Mouse (Mus musculus) adrenal gland, postnatal 25 days (tissue): Measurements from ENCODE around the gene Ablim2. TPM values are rescaled to one million over a fixed set of nuclear protein-coding genes. Genes with fewer than 3 reads are reported as not detected.

ENCODE experiments used
- DNase-seq: peaks from one replicate; pipeline ENCODE4 v3.0.0; 2021; ENCODE audit warnings: mixed read lengths
- long read RNA-seq: library from polyadenylated mRNA; stranded (forward); transcript quantifications from one replicate; pipeline ENCODE4 v2.0.0, GENCODE M21; 2021
- total RNA-seq: library from RNA; stranded (reverse); gene quantifications from 2 replicates; pipeline ENCODE4 v1.2.3, GENCODE M21; 2021

Gene Ablim2
- total RNA-seq, result 6.0 and 7.8 TPM in 2 replicates
- long read RNA-seq, partial matches to known transcripts, result 0 of 3 reads
- long read RNA-seq, other reads (novel, unspliced or antisense), result 3 of 3 reads

- DNase-seq, result peak; percentile 92
These were observed at the start of gene Ablim2 for GRCm38 (mm10) chr5:35757639-35758001. TSS of gene Ablim2 (plus strand) at chr5:35757880.

- peak; percentile 44 for DNase-seq
These were observed 47.2 kb upstream of the Ablim2 start for GRCm38 (mm10) chr5:35710481-35710880.

DNA sequence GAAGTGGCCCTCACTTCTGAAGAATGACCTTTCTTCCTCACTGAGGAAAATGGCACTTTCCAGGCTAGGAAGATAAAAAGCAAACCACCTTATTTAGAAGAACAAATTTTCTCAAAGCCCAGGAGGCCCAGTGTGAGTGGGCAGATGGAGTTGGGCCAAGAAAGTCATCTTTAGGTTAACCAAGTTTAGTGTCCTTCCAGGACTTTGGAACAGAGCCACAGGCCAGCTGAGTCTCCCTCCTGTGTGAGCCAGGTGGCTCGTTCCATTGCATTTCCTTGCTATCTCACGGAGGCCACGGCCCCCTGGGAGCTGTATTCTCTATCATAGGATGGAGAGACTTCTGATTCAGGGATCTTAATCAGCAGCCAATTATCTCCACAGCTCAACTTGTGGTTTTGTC is 46.7 kb upstream of the Ablim2 start:
- DNase-seq, result no peak

- DNase-seq, result no peak
These were observed 45.2 kb upstream of the Ablim2 start for GRCm38 (mm10) chr5:35712517-35712916.

GRCm38 (mm10) chr5:35713649-35714354 is 43.9 kb upstream of the Ablim2 start:
- peak; percentile 81 for DNase-seq

- DNase-seq, result no peak
These were observed 40.2 kb upstream of the Ablim2 start for GRCm38 (mm10) chr5:35717455-35717854.

DNA sequence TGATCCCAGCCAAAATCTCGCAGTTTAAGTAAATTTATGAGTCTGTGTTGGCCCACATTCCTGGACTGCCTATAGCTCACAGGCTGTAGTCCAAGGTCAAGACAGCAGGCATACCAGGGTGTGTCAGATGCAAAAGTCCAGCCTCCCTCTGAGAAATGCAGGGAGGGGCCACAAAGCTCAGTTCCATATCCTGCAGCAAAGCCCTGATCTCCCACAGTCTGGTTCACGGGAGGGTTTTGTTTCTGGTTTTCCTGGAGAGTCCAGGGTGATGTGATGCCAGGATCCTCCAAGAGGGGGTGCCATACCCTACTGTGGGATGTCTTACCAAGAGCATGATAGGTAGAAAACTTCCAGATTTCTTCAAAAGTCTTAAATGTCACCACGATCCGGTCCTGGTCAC is 39.7 kb upstream of the Ablim2 start:
- peak; percentile 50 for DNase-seq

- DNase-seq, result no peak
These were observed 38.9 kb upstream of the Ablim2 start for GRCm38 (mm10) chr5:35718817-35719216.

DNA sequence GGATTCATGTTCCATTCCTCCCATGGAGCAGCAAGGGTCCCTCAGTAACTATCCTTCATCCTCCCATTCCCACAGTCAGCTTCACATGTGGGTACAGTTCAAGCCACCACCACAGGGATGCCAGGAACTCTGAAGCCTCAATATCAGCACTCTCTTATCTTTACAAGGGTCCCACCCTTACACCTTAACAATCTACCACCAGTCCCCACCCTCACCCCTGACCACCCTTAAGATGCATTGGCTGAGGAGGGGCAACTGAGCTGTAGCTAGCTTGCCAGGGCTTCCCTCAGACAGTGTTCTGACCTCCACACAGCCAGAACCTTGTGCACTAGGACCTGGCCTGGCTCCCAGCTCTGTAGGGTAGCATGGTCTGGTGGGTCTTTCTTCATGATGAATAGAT is 38.3 kb upstream of the Ablim2 start:
- DNase-seq, result no peak

DNA sequence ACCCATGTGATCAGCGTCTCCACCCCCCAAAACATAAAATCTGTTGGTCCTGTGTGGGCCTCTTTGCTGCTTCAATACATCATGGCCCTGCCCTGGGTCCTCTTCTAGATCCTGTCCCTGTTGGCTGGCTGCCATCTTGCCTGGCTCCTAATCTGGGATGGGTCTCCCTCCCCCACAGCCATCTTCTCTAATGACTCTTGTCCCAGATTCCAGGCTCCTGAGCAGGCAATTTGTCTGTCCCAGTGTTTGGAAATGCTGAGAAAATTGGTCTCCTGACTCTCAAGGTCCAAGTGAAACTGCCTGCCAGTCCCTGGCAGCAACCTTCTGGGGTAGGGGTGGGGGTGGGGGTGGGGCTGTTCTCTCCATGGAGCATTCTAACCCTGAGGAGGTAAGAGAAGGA is 37.8 kb upstream of the Ablim2 start:
- peak; percentile 67 for DNase-seq

DNA sequence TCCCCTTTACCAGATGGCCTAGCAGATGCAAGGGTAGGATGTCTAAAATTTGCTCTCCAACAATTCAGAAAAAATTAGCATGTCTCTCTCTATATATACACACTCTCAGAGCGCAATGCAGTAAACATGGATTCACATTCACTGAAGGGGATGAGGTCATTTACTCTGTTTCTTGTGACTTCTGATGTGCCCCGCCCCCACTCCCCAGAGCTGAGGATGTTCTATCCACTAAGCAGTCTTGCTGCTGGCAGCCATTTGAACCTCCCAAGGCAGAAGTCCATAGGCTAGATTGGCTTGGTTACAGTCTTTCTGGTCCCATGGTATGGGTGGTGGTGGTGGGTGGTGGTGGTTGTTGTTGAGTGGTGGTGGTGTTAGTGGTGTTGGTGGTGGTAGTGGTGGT is 35.7 kb upstream of the Ablim2 start:
- no peak for DNase-seq

DNA sequence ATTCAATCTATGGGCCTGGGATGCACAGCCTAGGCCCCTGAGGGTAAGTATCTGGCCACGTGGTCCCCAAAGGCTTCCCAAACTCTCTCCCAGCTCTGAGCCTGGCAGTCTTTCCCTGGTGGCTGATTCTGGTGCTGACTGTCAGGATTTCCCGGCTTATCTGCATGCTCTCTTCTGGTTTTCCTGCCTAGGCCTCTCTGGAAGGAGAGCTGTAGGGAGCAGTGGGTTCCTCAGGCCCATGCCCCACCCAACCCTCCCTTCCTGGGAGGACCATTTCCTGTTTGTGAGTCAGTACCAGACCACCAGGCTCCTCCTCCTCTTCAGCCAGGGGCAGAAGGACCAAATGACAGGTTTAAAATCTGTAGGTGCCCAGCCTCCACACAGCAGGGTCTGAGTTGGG is 35.0 kb upstream of the Ablim2 start:
- DNase-seq, result no peak

GRCm38 (mm10) chr5:35723900-35724299 is 33.8 kb upstream of the Ablim2 start:
- DNase-seq, result no peak

- DNase-seq, result no peak
These were observed 31.8 kb upstream of the Ablim2 start for GRCm38 (mm10) chr5:35725840-35726239.

- no peak for DNase-seq
These were observed 30.2 kb upstream of the Ablim2 start for GRCm38 (mm10) chr5:35727447-35727846.

- no peak for DNase-seq
These were observed 29.2 kb upstream of the Ablim2 start for GRCm38 (mm10) chr5:35728344-35728956.

DNA sequence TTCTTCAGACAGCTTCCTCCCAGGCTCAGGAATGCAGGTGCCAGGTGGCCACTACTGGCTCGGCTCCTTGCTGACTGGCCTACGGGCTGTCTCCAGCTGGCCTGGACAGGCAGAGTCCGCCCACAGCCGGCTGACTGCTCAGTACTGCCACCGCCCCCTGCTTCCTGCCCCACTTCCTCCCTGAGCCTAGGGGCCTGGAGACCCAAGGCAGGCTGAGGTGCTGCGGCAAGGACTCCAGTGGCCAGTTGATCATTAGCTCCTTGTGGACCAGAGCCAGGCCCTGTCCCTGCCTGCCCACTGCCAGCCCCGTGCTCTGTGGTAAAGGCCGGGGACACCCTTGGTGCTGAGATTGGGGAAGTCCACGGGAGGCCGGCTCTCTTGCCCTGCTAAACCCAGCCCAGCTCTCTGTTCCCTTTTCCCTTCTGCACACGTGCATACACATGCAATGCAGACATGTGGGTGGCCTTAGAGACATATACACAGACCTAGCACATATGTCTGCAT is 28.7 kb upstream of the Ablim2 start:
- peak; percentile 64 for DNase-seq

GRCm38 (mm10) chr5:35729844-35730243 is 27.8 kb upstream of the Ablim2 start:
- DNase-seq, result peak; percentile 45

DNA sequence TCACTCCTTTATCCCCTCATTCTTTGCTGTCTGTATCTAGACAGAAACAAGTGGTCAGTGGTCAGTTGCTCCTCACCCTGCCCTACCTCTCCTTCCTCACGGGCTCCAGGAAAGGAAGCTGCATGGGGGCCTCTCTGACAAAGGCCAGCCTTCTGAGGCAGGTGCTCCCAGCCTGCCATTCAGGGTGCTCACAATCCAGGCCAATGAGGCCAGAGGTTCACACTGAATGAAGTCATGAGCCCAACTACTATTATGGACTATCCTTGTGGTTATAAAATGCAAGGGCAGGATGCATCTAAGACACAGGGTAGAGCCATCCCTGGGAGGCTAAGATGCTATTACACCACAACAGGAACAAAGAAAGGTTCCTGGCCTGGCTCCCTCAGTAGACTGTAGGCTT is 27.1 kb upstream of the Ablim2 start:
- no peak for DNase-seq

GRCm38 (mm10) chr5:35731006-35731405 is 26.7 kb upstream of the Ablim2 start:
- DNase-seq, result no peak

DNA sequence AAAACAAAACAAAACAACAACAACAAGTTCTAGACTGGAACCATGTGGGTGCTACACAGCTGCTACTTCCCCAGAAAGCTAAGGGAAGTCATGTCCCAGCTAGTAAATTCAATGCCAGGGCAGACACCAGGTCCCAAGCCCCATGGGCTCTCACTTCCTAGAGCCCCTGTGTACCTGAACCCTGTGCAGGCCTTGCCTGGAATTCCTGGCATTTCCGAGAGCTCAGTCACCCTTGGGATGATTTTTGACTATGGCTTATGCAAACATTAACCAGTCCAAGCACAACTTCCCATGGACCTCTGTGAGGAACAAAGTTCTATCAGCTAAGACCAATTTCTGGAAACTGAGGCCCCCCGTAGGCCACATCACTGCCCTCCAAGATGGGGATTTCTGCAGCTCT is 24.2 kb upstream of the Ablim2 start:
- no peak for DNase-seq

GRCm38 (mm10) chr5:35737231-35737901 is 20.3 kb upstream of the Ablim2 start:
- DNase-seq, result peak; percentile 69

DNA sequence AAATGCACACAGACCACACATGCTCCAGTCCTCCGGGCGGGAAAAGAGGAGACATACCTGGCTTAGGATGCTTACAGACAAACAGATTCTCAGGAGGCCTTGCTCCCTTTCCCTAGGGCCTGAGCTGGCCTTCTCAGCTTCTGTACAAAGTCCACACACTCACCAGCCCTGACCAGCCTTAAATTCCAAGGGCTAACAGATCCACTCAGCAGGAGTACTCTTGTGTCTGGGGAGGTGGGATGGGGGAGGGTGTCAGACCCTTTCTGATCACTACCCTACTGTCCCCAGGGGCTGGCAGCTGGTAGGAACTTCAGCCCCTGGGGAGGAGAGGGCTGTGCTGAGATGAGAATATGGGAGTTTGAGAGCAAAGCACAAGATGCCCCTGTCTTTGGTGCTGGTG is 18.7 kb upstream of the Ablim2 start:
- DNase-seq, result no peak
